Mouse (Mus musculus) neural tube, embryonic 14.5 days (tissue): ENCODE measurements around the gene I0C0044D17Rik. TPM values are rescaled to one million over a fixed set of nuclear protein-coding genes. Genes with fewer than 3 reads are reported as not detected.

ENCODE experiments used
- ATAC-seq: fragments of 200-750 bp; cut with Nextera tagmentation; 2 replicates; pipeline ENCODE4 v1.8.0; 2017; ENCODE audit warnings: low read depth, mild to moderate bottlenecking, moderate TSS enrichment, moderate library complexity
- H3K27ac ChIP-seq: fragments of 300-500 bp; sonication (generic); 2 replicates; pipeline ENCODE4 v1.5.1; 2014; ENCODE audit warnings: low read depth, mild to moderate bottlenecking, control low read depth, low read length, moderate library complexity, mixed read lengths
- H3K27me3 ChIP-seq: fragments of 300-500 bp; sonication (generic); 2 replicates; pipeline ENCODE4 v1.6.1; 2014; ENCODE audit warnings: low read length; ENCODE audit not compliant: control insufficient read depth, insufficient read depth
- H3K36me3 ChIP-seq: fragments of 300-500 bp; sonication (generic); 2 replicates; pipeline ENCODE4 v1.6.1; 2014; ENCODE audit warnings: low read length, mixed read lengths; ENCODE audit not compliant: control insufficient read depth, insufficient read depth
- H3K4me1 ChIP-seq: fragments of 300-500 bp; sonication (generic); 2 replicates; pipeline ENCODE4 v1.6.1; 2014; ENCODE audit warnings: low read length; ENCODE audit not compliant: control insufficient read depth, insufficient read depth
- H3K4me2 ChIP-seq: fragments of 300-500 bp; sonication (generic); 2 replicates; pipeline ENCODE4 v1.6.1; 2014; ENCODE audit warnings: mild to moderate bottlenecking, low read depth, low read length, control low read depth
- H3K4me3 ChIP-seq: fragments of 300-500 bp; sonication (generic); 2 replicates; pipeline ENCODE4 v1.5.1; 2014; ENCODE audit warnings: low read depth, low read length, control low read depth, mixed read lengths
- H3K9ac ChIP-seq: fragments of 300-500 bp; sonication (generic); replicated peaks from 2 replicates; pipeline ENCODE4 v1.6.1; 2014; ENCODE audit warnings: low read depth, mild to moderate bottlenecking, control low read depth, low read length, mixed read lengths
- H3K9me3 ChIP-seq: fragments of 300-500 bp; sonication (generic); 2 replicates; pipeline ENCODE4 v1.6.1; 2016; ENCODE audit warnings: low read length; ENCODE audit not compliant: control insufficient read depth
- WGBS: fragments of 180-500 bp; shearing (Covaris S2); extraction: QIAGEN DNeasy Blood & Tissue Kit; methylation state at CpG from one replicate; pipeline ENCODE4 v1.1.7; 2014; 5-methylcytosine and 5-hydroxymethylcytosine counted together
- polyA plus RNA-seq: library from polyadenylated mRNA; unstranded; fragments of >200 nt; fragmentation: Nextera tagmentation; extraction: Ambion mirVana; gene quantifications from 2 replicates; pipeline ENCODE4 v1.2.1, GENCODE M21; 2014

The I0C0044D17Rik gene
- polyA plus RNA-seq, 1 experiment from 2014 or later = not detected

DNA sequence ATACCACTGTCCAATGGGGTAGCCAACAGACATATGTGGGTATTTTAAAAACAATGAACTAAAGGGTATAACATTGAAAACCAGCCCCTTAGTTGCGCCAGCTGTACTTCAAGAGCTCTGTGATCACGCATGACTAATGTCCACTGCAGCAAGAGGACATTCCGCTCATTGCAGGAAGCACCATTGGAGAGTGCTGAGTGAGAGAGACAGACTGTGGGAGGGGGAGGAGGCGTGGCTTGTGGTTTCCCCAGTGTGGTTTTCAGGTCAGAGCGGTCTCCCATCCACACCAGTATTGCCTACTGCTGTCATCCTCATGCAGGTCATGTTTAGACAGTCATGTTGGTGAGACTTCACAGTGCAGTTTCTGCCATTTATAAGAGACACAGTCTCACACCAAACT is 12.9 kb upstream of the I0C0044D17Rik start:
- Histone ChIP-seq H3K27me3 (no peaks in the 10 kb centered on the region), H3K36me3 (no peaks in the 10 kb centered on the region), H3K4me2 (no peak overlapping the region), H3K4me3 (no peak overlapping the region), H3K9ac (no peak overlapping the region), H3K4me1 (no peaks in the 10 kb centered on the region), H3K9me3 (no peaks in the 10 kb centered on the region), H3K27ac (no peak overlapping the region)
- WGBS = 41% methylated on average over 5 of the region's 5 CpGs
- no peak for ATAC-seq

DNA sequence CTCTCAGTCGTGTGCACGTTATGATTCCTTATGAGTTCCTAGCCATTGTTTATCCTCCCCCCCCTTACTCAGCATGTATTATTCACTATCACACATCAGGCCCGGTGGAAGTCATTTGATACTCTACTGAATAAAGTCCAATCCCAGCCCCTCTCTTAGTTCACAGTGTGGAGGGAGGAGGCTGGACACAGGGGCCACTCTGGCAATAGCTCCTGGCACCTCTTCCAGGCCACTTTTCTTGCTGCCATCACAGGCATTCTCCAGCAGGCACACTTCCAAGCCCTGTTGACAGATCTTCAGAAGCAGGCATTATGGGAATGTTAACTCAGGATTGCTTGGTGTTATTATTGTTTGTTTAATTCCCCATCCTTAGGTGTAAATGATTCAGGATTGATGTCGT is 11.1 kb upstream of the I0C0044D17Rik start:
- Histone ChIP-seq H3K27ac (no peak overlapping the region), H3K27me3 (no peaks in the 10 kb centered on the region), H3K9me3 (no peaks in the 10 kb centered on the region), H3K9ac (no peak overlapping the region), H3K4me1 (no peaks in the 10 kb centered on the region), H3K4me2 (no peak overlapping the region), H3K36me3 (no peaks in the 10 kb centered on the region), H3K4me3 (no peak overlapping the region)
- 73% methylated on average over 4 of the region's 4 CpGs for WGBS
- no peak for ATAC-seq

- ATAC-seq = no peak
- Histone ChIP-seq H3K4me2 (no peak overlapping the region), H3K27me3 (no peaks in the 10 kb centered on the region), H3K9me3 (no peaks in the 10 kb centered on the region), H3K27ac (no peak overlapping the region), H3K4me1 (no peaks in the 10 kb centered on the region), H3K4me3 (no peak overlapping the region), H3K9ac (no peak overlapping the region), H3K36me3 (no peaks in the 10 kb centered on the region)
- WGBS = 87% methylated on average over 1 of the region's 1 CpGs
Measured at GRCm38 (mm10) chr4:98831726-98832125, 8.1 kb upstream of the I0C0044D17Rik start.

GRCm38 (mm10) chr4:98826701-98827100 is 3.1 kb upstream of the I0C0044D17Rik start:
- no peak overlapping the region for H3K4me2 ChIP-seq
- H3K27me3 ChIP-seq = no peaks in the 10 kb centered on the region
- 54% methylated on average over 3 of the region's 3 CpGs for WGBS
- H3K4me1 ChIP-seq = no peaks in the 10 kb centered on the region
- H3K36me3 ChIP-seq = no peaks in the 10 kb centered on the region
- no peak overlapping the region for H3K4me3 ChIP-seq
- no peak overlapping the region for H3K9ac ChIP-seq
- no peaks in the 10 kb centered on the region for H3K9me3 ChIP-seq
- ATAC-seq = no peak
- H3K27ac ChIP-seq = no peak overlapping the region

DNA sequence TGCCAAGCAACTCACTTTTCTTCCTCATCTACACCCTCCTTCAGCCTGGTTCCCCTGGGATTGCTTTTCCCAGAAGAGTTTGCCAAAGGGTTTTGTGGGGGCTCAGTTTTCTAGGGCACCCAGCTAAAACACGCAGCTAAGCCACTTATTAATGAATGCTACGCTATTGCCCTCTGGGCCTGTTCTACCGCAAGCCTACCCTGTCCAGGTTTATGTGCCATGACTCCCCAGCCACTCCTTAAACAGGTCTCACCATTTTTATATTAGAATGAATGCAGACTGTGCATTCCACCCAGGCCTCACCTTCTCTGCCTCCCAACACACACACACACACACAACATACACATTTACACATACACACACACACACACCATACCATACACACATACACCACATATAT is 593 bp downstream of the I0C0044D17Rik start:
- H3K4me3 ChIP-seq = no peak overlapping the region
- H3K4me1 ChIP-seq = no peaks in the 10 kb centered on the region
- H3K9me3 ChIP-seq = no peaks in the 10 kb centered on the region
- WGBS = 62% methylated on average over 3 of the region's 3 CpGs
- H3K27ac ChIP-seq = no peak overlapping the region
- peaks cover 7% of the 10 kb centered on the region for H3K27me3 ChIP-seq
- ATAC-seq = no peak
- no peak overlapping the region for H3K9ac ChIP-seq
- no peaks in the 10 kb centered on the region for H3K36me3 ChIP-seq
- H3K4me2 ChIP-seq = no peak overlapping the region

- no peaks in the 10 kb centered on the region for H3K9me3 ChIP-seq
- H3K4me2 ChIP-seq = no peak overlapping the region
- no peaks in the 10 kb centered on the region for H3K36me3 ChIP-seq
- ATAC-seq = no peak
- H3K4me3 ChIP-seq = no peak overlapping the region
- no peaks in the 10 kb centered on the region for H3K4me1 ChIP-seq
- no peak overlapping the region for H3K27ac ChIP-seq
- no peak overlapping the region for H3K9ac ChIP-seq
- 65% methylated on average over 3 of the region's 3 CpGs for WGBS
- peaks cover 9% of the 10 kb centered on the region for H3K27me3 ChIP-seq
Measured at GRCm38 (mm10) chr4:98822478-98822877, 1.2 kb downstream of the I0C0044D17Rik start.

GRCm38 (mm10) chr4:98819216-98819755 is 4.4 kb downstream of the I0C0044D17Rik start:
- H3K4me1 ChIP-seq = no peaks in the 10 kb centered on the region
- H3K27ac ChIP-seq = no peak overlapping the region
- H3K9me3 ChIP-seq = no peaks in the 10 kb centered on the region
- no peak overlapping the region for H3K4me3 ChIP-seq
- H3K9ac ChIP-seq = no peak overlapping the region
- ATAC-seq = no peak
- no peak overlapping the region for H3K4me2 ChIP-seq
- no peaks in the 10 kb centered on the region for H3K36me3 ChIP-seq
- 81% methylated on average over 10 of the region's 10 CpGs for WGBS
- H3K27me3 ChIP-seq = peaks cover 19% of the 10 kb centered on the region

DNA sequence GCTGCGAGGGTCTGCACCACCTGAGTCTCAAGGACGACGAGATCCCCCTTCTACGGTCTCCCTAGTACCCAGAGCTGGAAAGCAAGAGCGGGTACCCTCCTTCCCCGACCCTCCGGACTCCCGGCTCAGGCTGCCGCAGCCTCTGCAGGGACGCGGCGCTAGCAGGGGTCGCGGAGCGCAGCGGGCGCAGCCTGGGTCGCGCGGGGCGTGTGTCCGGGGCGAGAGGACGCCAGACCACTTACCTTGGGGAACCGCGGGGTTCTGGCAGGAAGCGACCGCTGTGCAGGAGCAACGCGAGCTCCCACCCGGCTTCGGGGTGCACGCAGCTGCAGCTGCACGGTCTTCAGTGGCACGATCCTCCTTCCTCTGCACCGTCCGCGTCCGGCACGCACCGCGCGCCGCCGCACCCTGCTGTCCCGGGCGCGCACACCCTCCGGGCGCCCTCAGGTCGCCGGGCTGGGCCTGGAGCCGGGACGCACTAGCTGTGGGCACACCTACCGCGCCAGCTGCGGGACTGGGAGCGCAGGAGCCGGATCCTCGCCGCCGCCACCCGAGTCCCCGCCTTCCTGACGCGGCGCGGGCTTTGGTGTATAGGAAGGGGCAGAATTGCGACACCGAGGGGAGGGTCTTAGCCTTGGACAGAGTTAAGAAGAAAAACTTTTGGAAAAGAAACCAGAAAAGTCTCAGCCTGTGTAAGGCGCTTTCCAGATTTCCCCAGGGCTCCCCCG is 6.3 kb downstream of the I0C0044D17Rik start, which contains the start of gene Kank4:
Gene Kank4, minus strand, starts transcription at position 354 of the 728 bp plus-strand sequence.
- no peaks in the 10 kb centered on the region for H3K4me1 ChIP-seq
- no peaks in the 10 kb centered on the region for H3K36me3 ChIP-seq
- H3K27me3 ChIP-seq = peaks cover 19% of the 10 kb centered on the region
- under 1% methylated on average over 57 of the region's 72 CpGs for WGBS
- H3K9ac ChIP-seq = peak within 1 kb of the TSS; percentile 72
- H3K4me3 ChIP-seq = peak within 1 kb of the TSS; percentile 70
- peak within 1 kb of the TSS; percentile 99 for H3K4me2 ChIP-seq
- ATAC-seq = peak; percentile 83
- H3K27ac ChIP-seq = no peak within 1 kb of the TSS
- no peaks in the 10 kb centered on the region for H3K9me3 ChIP-seq

- H3K27me3 ChIP-seq = peaks cover 19% of the 10 kb centered on the region
- H3K4me1 ChIP-seq = no peaks in the 10 kb centered on the region
- peak overlapping the region; percentile 72 for H3K9ac ChIP-seq
- peak overlapping the region; percentile 99 for H3K4me2 ChIP-seq
- no peaks in the 10 kb centered on the region for H3K9me3 ChIP-seq
- peak; percentile 52 for ATAC-seq
- H3K27ac ChIP-seq = no peak overlapping the region
- 3% methylated on average over 14 of the region's 14 CpGs for WGBS
- peak overlapping the region; percentile 70 for H3K4me3 ChIP-seq
- no peaks in the 10 kb centered on the region for H3K36me3 ChIP-seq
Measured at GRCm38 (mm10) chr4:98816807-98817183, 6.8 kb downstream of the I0C0044D17Rik start.
